Mouse (Mus musculus) stomach, postnatal 0 days (tissue): ENCODE measurements at regions not wholly inside any gene's neighbourhood (a gene's known extent, or its start where the extent isn't known, plus 50 kb on each side); places are given as distances from the start of the nearest gene placed in this dataset.
A peak's percentile ranks its signal among the peaks of the same experiment; 100 is the strongest.

Experiments
- ATAC-seq: fragments of 200-750 bp; cut with Nextera tagmentation; 2 replicates; pipeline ENCODE4 v1.8.0; 2017; ENCODE audit not compliant: low FRiP score, low TSS enrichment
- DNase-seq: peaks from one replicate; pipeline ENCODE4 v3.0.0-alpha.2; 2016; ENCODE audit warnings: low spot score
- H3K27ac ChIP-seq: fragments of 300-500 bp; sonication (generic); replicated peaks from 2 replicates; pipeline ENCODE4 v1.5.1; 2014; ENCODE audit warnings: mild to moderate bottlenecking, control low read depth
- H3K27me3 ChIP-seq: fragments of 300-500 bp; sonication (generic); 2 replicates; pipeline ENCODE4 v1.6.1; 2014; ENCODE audit warnings: low read length; ENCODE audit not compliant: control insufficient read depth, insufficient read depth
- H3K36me3 ChIP-seq: fragments of 300-500 bp; sonication (generic); 2 replicates; pipeline ENCODE4 v1.6.1; 2014; ENCODE audit warnings: low read length, mixed read lengths; ENCODE audit not compliant: control insufficient read depth, insufficient read depth
- H3K4me1 ChIP-seq: fragments of 300-500 bp; sonication (generic); replicated peaks from 2 replicates; pipeline ENCODE4 v1.6.1; 2014; ENCODE audit warnings: antibody characterized with exemption; ENCODE audit not compliant: control insufficient read depth, insufficient read depth
- H3K4me2 ChIP-seq: fragments of 300-500 bp; sonication (generic); replicated peaks from 2 replicates; pipeline ENCODE4 v1.6.1; 2014; ENCODE audit warnings: low read depth, mild to moderate bottlenecking, control low read depth, moderate library complexity
- H3K4me3 ChIP-seq: fragments of 300-500 bp; sonication (generic); 2 replicates; pipeline ENCODE4 v1.5.1; 2014; ENCODE audit warnings: low read depth, low read length, control low read depth
- H3K9ac ChIP-seq: fragments of 300-500 bp; sonication (generic); 2 replicates; pipeline ENCODE4 v1.6.1; 2014; ENCODE audit warnings: mild to moderate bottlenecking, low read length, control low read depth, mixed read lengths
- H3K9me3 ChIP-seq: fragments of 300-500 bp; sonication (generic); 2 replicates; pipeline ENCODE4 v1.6.1; 2016; ENCODE audit warnings: low read length; ENCODE audit not compliant: control insufficient read depth
- CTCF ChIP-seq: IDR thresholded peaks from 2 replicates; pipeline ENCODE4 v1.5.1; 2016; ENCODE audit warnings: antibody characterized with exemption, low read depth, mild to moderate bottlenecking, moderate library complexity
- EP300 ChIP-seq: optimal IDR thresholded peaks from 2 replicates; pipeline ENCODE3; 2016; ENCODE audit warnings: antibody characterized with exemption
- WGBS: fragments of 180-500 bp; shearing (Covaris S2); extraction: QIAGEN DNeasy Blood & Tissue Kit; methylation state at CpG from one replicate; pipeline ENCODE4 v1.1.7; 2014; 5-methylcytosine and 5-hydroxymethylcytosine counted together

DNA sequence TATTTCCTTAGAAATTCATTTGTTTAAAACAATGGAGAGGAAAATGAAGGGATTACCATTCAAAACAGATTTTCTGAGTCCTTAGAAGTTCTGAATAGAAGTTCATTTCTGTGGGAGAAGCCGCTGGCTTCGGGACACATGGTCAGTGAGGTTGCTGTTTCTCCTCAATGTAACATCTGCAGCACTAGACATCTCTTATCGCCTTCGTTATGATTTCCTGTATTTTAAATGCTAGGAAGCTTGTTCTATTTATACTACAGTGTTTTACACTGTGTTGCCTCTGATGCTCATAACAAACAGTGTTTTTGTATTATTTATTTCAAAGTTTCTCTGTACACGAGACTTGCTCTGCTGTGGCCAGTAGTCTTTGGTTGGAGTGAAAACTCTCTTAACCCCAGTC is 346.6 kb downstream of the Ankrd50 start:
- WGBS = 78% methylated on average over 5 of the region's 5 CpGs
- TF ChIP-seq CTCF (no peak), EP300 (no peak)
- no peak overlapping the region for H3K27ac ChIP-seq
- no peaks in the 10 kb centered on the region for H3K27me3 ChIP-seq
- no peak for ATAC-seq
- no peaks in the 10 kb centered on the region for H3K4me1 ChIP-seq
- no peak overlapping the region for H3K4me2 ChIP-seq
- H3K36me3 ChIP-seq = no peaks in the 10 kb centered on the region
- no peaks in the 10 kb centered on the region for H3K9me3 ChIP-seq
- H3K9ac ChIP-seq = no peak overlapping the region
- DNase-seq = no peak
- no peak overlapping the region for H3K4me3 ChIP-seq

GRCm38 (mm10) chr3:38135808-38136214 is 348.8 kb downstream of the Ankrd50 start:
- 77% methylated on average over 10 of the region's 10 CpGs for WGBS
- H3K9me3 ChIP-seq = no peaks in the 10 kb centered on the region
- H3K4me1 ChIP-seq = no peaks in the 10 kb centered on the region
- TF ChIP-seq CTCF (no peak), EP300 (no peak)
- H3K27ac ChIP-seq = no peak overlapping the region
- DNase-seq (no peak), ATAC-seq (no peak)
- H3K4me3 ChIP-seq = no peak overlapping the region
- H3K27me3 ChIP-seq = no peaks in the 10 kb centered on the region
- H3K9ac ChIP-seq = no peak overlapping the region
- H3K4me2 ChIP-seq = no peak overlapping the region
- no peaks in the 10 kb centered on the region for H3K36me3 ChIP-seq

DNA sequence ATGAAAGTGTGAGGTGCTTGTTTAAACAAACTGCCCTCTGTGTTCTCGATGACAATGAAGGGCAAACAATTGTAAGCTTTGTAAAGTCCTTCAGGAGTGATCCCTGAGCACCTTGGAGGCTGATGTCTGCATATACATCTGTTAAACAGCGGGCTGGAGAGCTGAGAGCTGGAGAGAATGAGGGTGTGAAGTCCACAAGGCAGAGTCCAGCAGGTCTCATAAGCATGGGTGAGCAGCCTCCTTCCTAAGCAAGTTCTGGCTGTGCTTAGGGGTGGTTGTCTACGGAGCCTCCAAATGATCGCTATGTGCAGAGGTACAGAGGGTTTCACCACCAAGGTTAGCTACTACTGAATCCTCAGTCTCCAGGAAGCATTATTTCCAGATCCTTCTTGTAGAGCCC is 350.2 kb downstream of the Ankrd50 start:
- TF ChIP-seq EP300 = no peak
- H3K9ac ChIP-seq = no peak overlapping the region
- H3K27ac ChIP-seq = no peak overlapping the region
- ATAC-seq (no peak), DNase-seq (no peak)
- WGBS = 77% methylated on average over 4 of the region's 4 CpGs
- no peaks in the 10 kb centered on the region for H3K4me1 ChIP-seq
- H3K4me2 ChIP-seq = no peak overlapping the region
- no peaks in the 10 kb centered on the region for H3K9me3 ChIP-seq
- H3K36me3 ChIP-seq = no peaks in the 10 kb centered on the region
- H3K27me3 ChIP-seq = no peaks in the 10 kb centered on the region
- H3K4me3 ChIP-seq = no peak overlapping the region

- TF ChIP-seq CTCF (no peak), EP300 (no peak)
- H3K27me3 ChIP-seq = no peaks in the 10 kb centered on the region
- ATAC-seq (peak; percentile 8; the same call in 1 of the 2 replicates), DNase-seq (no peak)
- H3K9me3 ChIP-seq = no peaks in the 10 kb centered on the region
- H3K4me1 ChIP-seq = no peaks in the 10 kb centered on the region
- H3K4me3 ChIP-seq = no peak overlapping the region
- H3K4me2 ChIP-seq = no peak overlapping the region
- no peaks in the 10 kb centered on the region for H3K36me3 ChIP-seq
- H3K9ac ChIP-seq = no peak overlapping the region
- WGBS = 83% methylated on average over 3 of the region's 3 CpGs
- no peak overlapping the region for H3K27ac ChIP-seq
Measured at GRCm38 (mm10) chr3:38131887-38132220, 352.8 kb downstream of the Ankrd50 start.

- Histone ChIP-seq H3K36me3 (no peaks in the 10 kb centered on the region), H3K4me2 (no peak overlapping the region), H3K9ac (no peak overlapping the region), H3K27ac (no peak overlapping the region), H3K27me3 (no peaks in the 10 kb centered on the region), H3K4me3 (no peak overlapping the region), H3K9me3 (no peaks in the 10 kb centered on the region), H3K4me1 (no peaks in the 10 kb centered on the region)
- 60% methylated on average over 12 of the region's 12 CpGs for WGBS
- TF ChIP-seq EP300 = peak; percentile 45
- TF ChIP-seq CTCF = no peak
- ATAC-seq (peak; percentile 18; the same call in 1 of the 2 replicates), DNase-seq (no peak)
Measured at GRCm38 (mm10) chr3:38131176-38131886, 353.3 kb downstream of the Ankrd50 start.

DNA sequence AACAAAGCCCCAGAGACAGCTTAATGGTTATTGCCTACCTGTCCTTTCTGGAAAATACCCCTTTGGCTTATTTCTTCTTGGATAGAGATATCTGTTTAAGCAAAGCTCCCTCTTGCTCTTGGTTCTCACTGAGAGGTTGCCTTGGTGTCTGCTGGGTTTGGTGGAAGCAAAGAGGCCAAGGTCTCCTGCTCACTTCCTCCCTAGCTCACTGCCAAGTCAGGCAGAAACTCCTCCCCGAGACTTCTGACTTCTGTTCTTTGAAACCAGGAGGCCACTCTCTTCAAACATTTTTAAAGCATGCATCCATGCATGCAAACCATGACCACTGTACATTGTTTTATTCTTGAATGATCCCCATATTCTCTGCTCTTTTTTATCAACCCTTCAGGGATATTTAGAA is 354.6 kb downstream of the Ankrd50 start:
- H3K9me3 ChIP-seq = no peaks in the 10 kb centered on the region
- H3K9ac ChIP-seq = no peak overlapping the region
- H3K27ac ChIP-seq = no peak overlapping the region
- H3K4me1 ChIP-seq = no peaks in the 10 kb centered on the region
- TF ChIP-seq EP300 (no peak), CTCF (no peak)
- DNase-seq = no peak
- 69% methylated on average over 1 of the region's 1 CpGs for WGBS
- no peaks in the 10 kb centered on the region for H3K27me3 ChIP-seq
- H3K4me3 ChIP-seq = no peak overlapping the region
- no peak for ATAC-seq
- H3K36me3 ChIP-seq = no peaks in the 10 kb centered on the region
- H3K4me2 ChIP-seq = no peak overlapping the region
